Mouse (Mus musculus) brain, embryonic 14.5 days (tissue): ENCODE measurements around the gene Sdr39u1. TPM values are rescaled to one million over a fixed set of nuclear protein-coding genes. Genes with fewer than 3 reads are reported as not detected.

Experiments used
- DNase-seq: peaks from one replicate; pipeline ENCODE4 v3.0.0-alpha.2; 2011; ENCODE audit warnings: low read depth
- CTCF ChIP-seq: fragments of 200-500 bp; IDR thresholded peaks from 2 replicates; pipeline ENCODE4 v1.5.1; 2012; ENCODE audit warnings: inconsistent platforms, mild to moderate bottlenecking, moderate library complexity, borderline replicate concordance; ENCODE audit not compliant: insufficient read depth, insufficient read length; ENCODE audit errors: extremely low read depth
- POLR2A ChIP-seq: fragments of 200-500 bp; IDR thresholded peaks from 2 replicates; pipeline ENCODE4 v1.6.1; 2012; ENCODE audit warnings: mild to moderate bottlenecking, inconsistent platforms, borderline replicate concordance; ENCODE audit not compliant: poor library complexity, insufficient read depth, insufficient read length, severe bottlenecking; ENCODE audit errors: extremely low read depth
- polyA plus RNA-seq: library from polyadenylated mRNA; depleted of rRNA; stranded (reverse); fragments of >200 nt; gene quantifications from 2 replicates; pipeline ENCODE4 v1.2.3, GENCODE M21; 2012

The Sdr39u1 gene
- polyA plus RNA-seq, 1 experiment: 97.6 TPM

GRCm38 (mm10) chr14:55882171-55882641 is 17.9 kb downstream of the Sdr39u1 start:
- no peak for DNase-seq
- TF ChIP-seq CTCF (no peak), POLR2A (no peak)

GRCm38 (mm10) chr14:55880982-55881381 is 19.1 kb downstream of the Sdr39u1 start:
- DNase-seq: no peak
- TF ChIP-seq CTCF (no peak), POLR2A (no peak)

- TF ChIP-seq CTCF (peak; percentile 72), POLR2A (no peak)
- DNase-seq: peak; percentile 88
Observed at GRCm38 (mm10) chr14:55879623-55880022, 20.5 kb downstream of the Sdr39u1 start.

- TF ChIP-seq POLR2A (no peak), CTCF (no peak)
- DNase-seq: no peak
Observed at GRCm38 (mm10) chr14:55878316-55878940, 21.7 kb downstream of the Sdr39u1 start.

- DNase-seq: peak; percentile 19
- no peak for TF ChIP-seq CTCF
- TF ChIP-seq POLR2A: no peak
Observed at GRCm38 (mm10) chr14:55877469-55878315, 22.4 kb downstream of the Sdr39u1 start.

- DNase-seq: peak; percentile 81
- TF ChIP-seq CTCF (peak; percentile 94), POLR2A (no peak)
Observed at GRCm38 (mm10) chr14:55873714-55874683, 26.1 kb downstream of the Sdr39u1 start.

- TF ChIP-seq POLR2A (no peak), CTCF (no peak)
- no peak for DNase-seq
Observed at GRCm38 (mm10) chr14:55873242-55873713, 26.8 kb downstream of the Sdr39u1 start.

GRCm38 (mm10) chr14:55872551-55872950 is 27.5 kb downstream of the Sdr39u1 start:
- no peak for DNase-seq
- TF ChIP-seq POLR2A: no peak
- no peak for TF ChIP-seq CTCF

- TF ChIP-seq CTCF: no peak
- TF ChIP-seq POLR2A: no peak
- no peak for DNase-seq
Observed at GRCm38 (mm10) chr14:55872039-55872438, 28.1 kb downstream of the Sdr39u1 start.

- no peak for DNase-seq
- TF ChIP-seq POLR2A: no peak
- no peak for TF ChIP-seq CTCF
Observed at GRCm38 (mm10) chr14:55869538-55869937, 30.6 kb downstream of the Sdr39u1 start.
